Mouse (Mus musculus) effector memory CD4-positive, alpha-beta T cell, adult 7 months (primary cell): ENCODE results near the gene Ddost. TPM values are rescaled to one million over a fixed set of nuclear protein-coding genes. Genes with fewer than 3 reads are reported as not detected.

ENCODE experiments used
- polyA plus RNA-seq: library from polyadenylated mRNA; unstranded; fragments of 100-300 nt; shearing (Covaris generic); gene quantifications from one replicate; pipeline ENCODE4 v1.2.1, GENCODE M21; 2017

Ddost gene
- polyA plus RNA-seq, result 144 TPM

DNA sequence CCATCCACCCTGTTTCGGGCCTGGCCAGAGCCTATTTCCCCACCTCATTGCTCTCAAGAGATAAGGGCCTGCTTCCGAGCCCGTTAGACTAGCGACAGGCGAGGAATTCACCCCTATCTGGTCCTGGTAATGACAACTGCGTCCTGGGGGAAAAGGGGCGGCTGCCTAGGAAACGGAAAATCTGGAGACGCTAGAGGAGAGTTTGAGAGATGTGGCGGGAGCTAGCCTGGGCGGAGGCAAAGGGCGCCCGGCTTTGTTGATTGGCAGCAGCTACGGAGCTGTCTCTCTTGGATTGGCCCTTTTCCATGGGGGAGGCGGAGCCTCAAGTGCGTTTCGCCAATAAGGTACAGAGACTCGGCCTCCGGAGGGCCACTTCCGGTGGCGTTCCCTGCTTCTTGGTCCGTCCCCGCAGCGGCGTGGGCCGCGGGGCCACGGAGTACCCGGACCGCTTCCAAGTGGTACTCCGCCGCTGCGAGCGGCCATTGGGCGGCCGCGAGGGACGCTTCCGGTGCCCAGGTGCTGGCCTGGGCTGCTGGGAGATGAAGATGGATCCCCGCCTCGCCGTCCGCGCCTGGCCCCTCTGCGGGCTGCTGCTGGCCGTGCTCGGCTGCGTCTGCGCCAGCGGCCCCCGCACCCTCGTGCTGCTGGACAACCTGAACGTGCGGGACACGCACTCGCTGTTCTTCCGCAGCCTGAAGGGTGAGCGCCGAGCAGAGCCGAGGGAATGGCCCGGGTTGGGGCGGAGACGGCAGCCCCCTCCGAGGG is at the start of gene Ddost:
TSS of gene Ddost (plus strand) at position 391 of the 765 bp plus-strand sequence.

DNA sequence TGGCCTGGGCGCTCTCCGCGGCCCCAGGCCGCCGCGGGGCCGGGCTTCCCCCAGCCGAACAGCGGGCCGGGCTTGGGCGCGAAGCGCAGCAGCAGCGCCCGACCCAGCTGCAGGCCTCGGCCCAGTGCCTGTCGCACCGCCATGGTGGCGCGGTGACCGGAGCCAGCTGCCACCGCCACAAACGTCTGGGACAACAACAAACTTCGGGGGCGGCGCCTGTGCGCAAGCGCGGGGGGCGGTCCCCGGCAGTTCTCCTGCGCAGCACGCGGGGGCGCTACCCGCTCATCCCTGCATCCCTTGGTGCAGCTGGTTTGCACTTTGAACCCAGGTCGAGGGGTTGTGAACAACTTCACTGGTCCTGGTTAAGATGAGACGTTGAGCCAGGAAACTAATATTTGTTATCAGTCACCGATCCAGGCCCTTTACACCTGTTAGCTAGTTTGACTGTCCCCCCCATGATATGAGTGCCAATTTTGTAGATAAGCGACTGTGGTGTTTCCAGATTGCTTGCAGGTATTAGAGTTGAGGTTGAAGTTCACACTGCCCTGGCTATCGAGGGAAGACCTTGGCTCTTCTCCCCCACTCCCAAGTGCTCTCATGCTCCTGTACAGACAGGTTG is 21.7 kb downstream of the Ddost start, which contains the start of gene Pink1:
TSS of gene Pink1 (minus strand) at position 231 of the 619 bp plus-strand sequence.

Other genes with a start within 250 kb of the Ddost start
- 152 TPM for gene Hp1bp3, start 88.4 kb upstream of the Ddost start, polyA plus RNA-seq
- gene Sh2d5, start 54.3 kb upstream of the Ddost start, polyA plus RNA-seq, result 0.60 TPM
- 0.26 TPM for gene Kif17, start 54.3 kb upstream of the Ddost start, polyA plus RNA-seq
- 110 TPM for gene Pink1, start 21.6 kb downstream of the Ddost start, polyA plus RNA-seq
- 0.91 TPM for gene Cda, start 63.3 kb downstream of the Ddost start, polyA plus RNA-seq
- gene Fam43b, start 91.8 kb downstream of the Ddost start, polyA plus RNA-seq, result 0.23 TPM
- gene Mul1, start 129.9 kb downstream of the Ddost start, polyA plus RNA-seq, result 17.8 TPM
- 2.5 TPM for gene Camk2n1, start 149.6 kb downstream of the Ddost start, polyA plus RNA-seq